Mouse (Mus musculus): ENCODE measurements around the gene Casp6. TPM values are rescaled to one million over a fixed set of nuclear protein-coding genes. Genes with fewer than 3 reads are reported as not detected.

The Casp6 gene
- polyA plus RNA-seq, 1 experiment = 16.4 TPM

DNA sequence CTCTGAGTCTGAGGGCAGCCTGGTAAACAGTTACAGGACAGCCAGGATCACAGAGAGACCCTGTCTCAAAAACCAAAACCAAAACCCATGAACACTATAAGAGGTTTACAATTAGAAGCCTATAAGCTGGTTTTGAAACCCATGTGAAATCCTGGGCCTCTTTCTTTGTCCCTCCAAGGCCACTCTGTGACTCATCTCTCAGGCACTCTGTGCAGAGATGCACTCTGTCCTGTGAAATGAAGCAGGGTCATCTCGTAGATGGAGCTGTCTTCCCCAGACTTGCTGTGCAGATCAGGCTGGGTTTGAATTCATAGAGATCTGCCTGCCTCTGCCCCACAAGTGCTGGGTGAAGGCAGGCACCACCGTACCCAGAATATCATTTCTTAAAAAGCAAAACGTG, 16.2 kb downstream of the Casp6 start:
- DNase-seq (ENCODE audit: extremely low spot score in 1 of 2, low spot score in 1 of 2) = no peak

DNA sequence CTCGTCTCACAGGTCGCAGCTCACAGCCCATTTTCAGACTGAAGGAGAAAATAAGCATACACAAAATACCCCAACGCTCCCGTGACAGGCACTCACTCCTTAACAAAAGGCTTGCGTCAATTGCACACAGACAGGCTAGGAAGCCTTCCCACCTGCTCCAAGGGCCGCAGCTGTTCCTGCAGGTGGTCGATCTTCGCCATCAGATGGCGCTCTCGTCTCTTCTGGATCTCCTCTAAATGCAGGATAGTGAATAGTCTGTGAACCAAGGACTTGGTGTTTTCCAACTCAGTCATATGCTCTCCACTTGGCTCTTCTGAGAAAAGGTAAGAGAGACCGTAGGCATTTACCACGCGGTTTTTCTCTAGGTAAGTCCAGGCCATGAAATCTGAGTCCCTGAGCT, 17.2 kb downstream of the Casp6 start:
- peak; percentile 60 to 91 for DNase-seq (ENCODE audit: extremely low spot score in 1 of 2, low spot score in 1 of 2)

DNA sequence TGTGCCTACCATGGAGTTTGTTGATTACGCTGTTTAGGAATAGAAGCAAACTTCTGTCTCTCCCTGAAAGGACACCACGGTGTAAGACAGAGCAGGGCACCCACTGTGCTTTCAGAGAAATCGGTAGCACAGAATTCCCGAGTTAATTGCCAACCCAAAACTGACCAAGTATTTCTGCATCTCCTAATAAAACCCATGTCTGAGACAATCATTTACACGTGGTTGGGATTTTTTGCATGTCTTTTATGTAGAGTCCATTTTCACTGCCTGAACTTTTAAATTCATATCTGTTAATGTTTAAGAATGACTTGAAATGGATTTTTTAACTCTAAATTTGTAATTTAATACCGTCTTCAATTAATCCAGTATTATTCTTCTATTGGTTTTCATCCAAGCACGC, 22.4 kb downstream of the Casp6 start:
- DNase-seq (ENCODE audit: extremely low spot score in 1 of 2, low spot score in 1 of 2) = no peak

DNA sequence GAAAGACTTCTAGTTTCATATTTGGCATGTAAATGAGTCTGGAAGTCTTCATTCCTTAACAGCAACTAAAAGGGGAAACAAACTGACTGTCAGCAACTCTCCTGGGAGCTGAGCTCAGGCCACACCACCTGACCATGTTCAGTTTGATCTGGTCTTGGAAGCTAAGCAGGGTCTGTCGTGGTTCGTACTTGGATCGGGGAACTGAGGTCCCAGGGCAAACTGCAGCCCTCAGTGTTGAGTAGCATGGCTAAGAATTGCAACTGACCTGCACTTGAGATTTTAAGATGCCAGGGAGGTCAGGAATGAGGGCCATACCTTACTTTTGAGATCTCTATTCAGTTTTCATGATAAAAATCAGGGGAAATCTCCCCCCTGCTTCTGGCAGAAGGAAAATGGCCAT, 24.6 kb downstream of the Casp6 start:
- DNase-seq (ENCODE audit: extremely low spot score in 1 of 2, low spot score in 1 of 2) = no peak

DNA sequence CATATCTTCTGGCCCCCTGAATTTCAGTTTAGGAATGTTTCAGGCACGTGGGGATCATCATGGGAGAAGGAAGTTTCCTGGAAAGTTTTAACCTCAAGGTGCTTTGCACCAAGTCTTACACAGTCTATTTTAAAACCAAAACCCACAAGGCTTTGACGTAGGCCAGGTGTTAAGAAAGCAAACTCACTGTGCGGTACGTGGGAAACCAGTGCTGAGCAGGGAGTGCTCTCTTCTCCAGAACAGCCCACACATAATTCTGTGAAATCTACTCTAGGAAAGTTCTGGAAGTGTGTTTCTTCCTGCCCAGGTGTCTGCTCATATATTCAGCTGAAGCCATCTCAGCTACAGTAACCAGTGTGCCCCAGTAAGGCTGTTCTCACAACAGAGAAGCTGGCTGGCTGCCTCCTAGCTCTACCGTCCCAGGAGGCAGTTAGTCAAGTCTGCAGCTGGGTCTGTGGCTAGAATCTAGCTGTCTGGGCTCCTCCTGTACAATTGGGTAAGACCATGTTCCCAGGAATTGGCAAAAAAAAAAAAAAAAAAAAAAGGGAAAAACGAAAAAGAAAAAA, 29.1 kb downstream of the Casp6 start:
- peak in 1 of 2 experiments; percentile 46 for DNase-seq (ENCODE audit: extremely low spot score in 1 of 2, low spot score in 1 of 2)

DNA sequence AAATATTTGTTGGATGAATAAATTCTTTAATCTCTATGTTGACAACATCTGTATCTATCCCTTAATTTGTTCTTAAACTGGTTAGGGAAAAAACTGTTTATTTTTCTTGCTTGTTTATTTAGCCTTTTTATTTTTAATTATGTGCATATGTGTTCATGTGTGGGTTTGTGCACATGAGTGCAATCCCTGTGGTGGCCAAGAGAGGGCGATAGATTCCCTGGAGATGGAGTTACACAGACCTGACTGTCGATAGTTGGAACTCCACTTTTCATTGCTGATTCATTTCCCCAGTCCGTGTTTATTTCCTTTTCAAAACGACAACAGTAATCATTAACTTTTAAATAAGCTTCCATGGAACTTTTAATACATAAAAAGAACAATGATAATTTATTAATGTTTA, 31.2 kb downstream of the Casp6 start:
- DNase-seq (ENCODE audit: extremely low spot score in 1 of 2, low spot score in 1 of 2) = no peak

DNA sequence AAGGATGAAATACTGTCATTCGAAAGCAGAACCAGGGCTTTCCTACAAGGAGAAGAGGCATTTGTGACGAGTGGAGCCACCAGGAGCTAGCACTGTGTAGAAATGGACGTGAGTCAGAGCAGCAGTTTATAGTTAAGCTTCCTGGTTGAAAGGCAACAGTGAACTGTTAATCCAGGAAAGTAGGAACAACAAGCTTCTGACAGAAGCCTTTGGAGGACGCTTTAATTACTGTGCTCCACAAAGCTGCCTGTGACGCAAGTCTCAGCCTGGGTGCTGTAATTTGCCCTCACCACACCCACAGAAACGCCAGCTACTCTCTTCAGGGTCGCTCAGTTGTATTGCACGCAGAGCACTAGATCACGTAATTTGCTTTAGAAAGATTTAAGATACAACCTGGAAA, 35.3 kb downstream of the Casp6 start:
- DNase-seq (ENCODE audit: extremely low spot score in 1 of 2, low spot score in 1 of 2) = peak in 1 of 2 experiments; percentile 24

DNA sequence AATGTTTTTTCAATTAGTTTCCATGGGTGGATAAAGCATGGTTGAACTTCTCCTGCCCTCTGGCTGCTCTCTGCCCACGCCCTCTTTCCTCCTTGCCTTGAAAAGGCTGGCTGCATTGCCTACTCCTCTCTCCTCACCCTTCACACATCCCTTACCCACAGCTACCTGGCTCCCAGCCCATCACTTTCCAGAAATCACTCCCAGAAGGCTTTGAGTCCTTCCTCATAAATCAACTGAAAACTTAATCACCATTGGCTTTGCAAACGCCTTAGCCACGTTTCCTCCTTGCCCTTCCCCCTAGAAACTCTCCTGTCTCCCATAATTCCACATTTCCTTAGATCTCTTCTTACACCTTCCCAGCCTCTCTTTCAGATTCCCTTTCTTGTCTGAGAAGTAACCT, 36.6 kb downstream of the Casp6 start:
- DNase-seq (ENCODE audit: extremely low spot score in 1 of 2, low spot score in 1 of 2) = no peak

DNA sequence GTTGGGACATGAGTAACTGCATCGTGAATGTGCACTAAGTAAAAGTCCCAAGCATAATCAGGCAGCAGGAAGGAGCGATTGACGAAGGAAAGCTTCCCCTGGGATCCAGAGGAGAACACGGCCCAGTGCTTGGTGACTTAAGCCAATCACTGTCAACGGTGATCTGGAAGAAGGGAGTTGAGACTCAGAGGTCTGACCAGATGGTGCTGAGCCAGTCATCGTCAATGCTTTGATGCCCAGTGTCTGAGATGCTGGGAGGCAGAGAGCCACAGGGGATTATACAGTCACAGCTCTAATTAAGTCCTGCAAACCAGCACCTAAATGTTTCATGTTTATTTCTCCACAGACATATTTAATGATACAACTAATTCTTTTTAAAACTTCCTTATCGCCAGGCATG, 37.8 kb downstream of the Casp6 start:
- no peak for DNase-seq (ENCODE audit: extremely low spot score in 1 of 2, low spot score in 1 of 2)

DNA sequence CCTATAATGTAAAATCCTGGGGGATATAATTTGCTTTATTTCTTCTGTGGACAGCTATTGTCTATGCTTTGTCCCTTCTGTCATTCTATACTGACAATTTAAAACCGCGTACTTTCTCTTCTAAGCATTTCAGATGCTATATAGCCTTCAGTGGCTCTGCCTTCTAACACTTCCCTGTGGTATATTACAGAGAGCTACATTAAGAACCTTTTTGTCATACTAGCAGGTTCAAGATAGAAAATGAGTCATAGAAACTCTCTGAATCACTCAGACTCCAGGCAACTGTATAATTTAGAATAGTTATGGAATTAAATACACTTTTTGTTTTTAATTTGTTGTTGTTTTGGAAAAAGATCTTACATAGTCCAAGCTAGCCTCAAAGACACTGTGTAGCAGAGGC, 39.6 kb downstream of the Casp6 start:
- DNase-seq (ENCODE audit: extremely low spot score in 1 of 2, low spot score in 1 of 2) = peak in 1 of 2 experiments; percentile 26

DNA sequence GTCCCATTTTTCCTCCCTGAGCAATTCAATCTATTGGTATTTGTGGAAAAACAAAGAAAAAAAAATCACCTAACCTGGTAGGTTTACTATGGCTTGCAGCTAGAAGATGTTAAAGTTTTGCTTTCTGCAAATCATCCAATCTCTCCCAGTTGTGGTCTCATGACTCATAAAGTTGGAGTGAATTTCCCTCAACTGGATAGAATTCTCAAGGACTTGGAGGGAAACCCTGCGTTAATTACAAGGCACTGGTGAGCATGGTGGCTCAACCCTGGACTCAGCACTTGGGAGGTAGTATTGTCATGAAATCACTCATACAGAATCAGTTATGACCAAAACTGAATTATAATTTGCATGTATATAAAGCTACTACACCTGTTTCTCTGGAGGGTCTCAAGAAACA, 40.1 kb downstream of the Casp6 start:
- no peak for DNase-seq (ENCODE audit: extremely low spot score in 1 of 2, low spot score in 1 of 2)

DNA sequence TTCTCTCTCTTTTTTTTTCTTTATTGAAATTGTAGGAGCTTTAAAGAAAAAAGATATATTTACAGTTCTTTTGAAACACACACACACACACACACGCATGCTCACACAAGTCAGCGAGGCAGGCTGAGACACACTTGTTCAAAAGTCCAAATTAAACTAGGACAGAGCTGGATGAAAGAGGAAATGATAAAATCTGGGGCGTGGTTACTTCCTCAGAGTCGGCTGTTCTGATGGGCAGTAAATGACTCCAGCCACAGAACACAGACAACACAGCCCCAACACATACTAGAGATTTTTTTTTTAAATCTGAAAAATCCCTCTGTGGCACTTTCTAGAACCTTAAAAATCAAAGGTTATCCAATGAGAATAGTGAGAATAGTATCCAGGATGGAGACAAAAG, 42.6 kb downstream of the Casp6 start:
- no peak for DNase-seq (ENCODE audit: extremely low spot score in 1 of 2, low spot score in 1 of 2)

DNA sequence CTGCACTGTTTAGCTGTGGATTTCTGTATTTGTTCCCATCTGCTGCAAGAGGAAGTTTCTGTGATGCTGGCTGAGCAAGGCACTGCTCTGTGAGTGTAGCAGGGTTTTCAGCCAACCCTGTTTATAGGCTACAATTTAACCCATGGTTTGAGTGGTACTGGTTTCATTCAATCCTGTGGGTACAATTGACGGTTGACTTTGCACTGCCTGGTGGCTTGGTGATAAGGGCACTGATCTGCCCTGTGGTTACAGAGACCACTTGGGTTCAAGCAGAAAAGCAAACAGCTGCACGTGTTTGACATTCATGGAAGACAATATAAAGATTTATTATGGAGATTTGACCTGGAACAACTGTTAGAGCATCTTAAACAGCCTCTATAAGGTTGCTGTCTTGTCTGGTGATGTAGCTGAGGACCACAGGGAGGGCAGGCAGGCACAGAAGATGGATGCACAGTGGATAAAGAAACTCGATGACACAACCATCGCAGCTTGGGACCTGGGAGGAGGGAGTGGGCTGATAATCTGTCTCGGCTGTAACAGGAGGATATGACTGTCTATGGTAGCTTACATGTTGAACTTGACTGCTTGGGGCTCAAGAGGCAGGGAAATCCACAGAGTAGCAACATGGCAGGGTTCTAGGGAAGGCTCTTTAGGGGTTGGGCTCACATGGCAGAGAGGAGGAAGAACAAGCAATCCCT, 45.1 kb downstream of the Casp6 start:
- DNase-seq (ENCODE audit: extremely low spot score in 1 of 2, low spot score in 1 of 2) = no peak

DNA sequence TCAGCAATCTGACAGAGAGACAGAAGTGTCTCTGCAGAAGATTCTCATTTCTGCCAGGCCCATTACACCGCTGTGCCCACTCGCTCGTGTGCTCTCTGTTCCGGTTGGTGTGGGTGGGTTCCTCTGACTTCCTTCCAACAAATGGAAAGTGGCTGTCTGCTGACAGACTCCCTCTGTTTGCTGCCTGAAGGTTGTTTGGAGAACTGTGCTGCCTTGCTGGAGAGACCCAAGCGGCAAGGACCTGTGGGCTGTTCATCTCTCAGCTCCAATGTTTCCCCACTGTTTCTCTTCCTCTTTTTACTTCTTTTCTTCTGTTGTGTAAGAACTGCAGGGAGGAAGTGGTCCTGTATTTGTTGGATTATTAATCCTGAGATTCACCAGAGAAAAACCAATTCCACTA, 47.1 kb downstream of the Casp6 start:
- DNase-seq (ENCODE audit: extremely low spot score in 1 of 2, low spot score in 1 of 2) = peak; percentile 29 to 76

DNA sequence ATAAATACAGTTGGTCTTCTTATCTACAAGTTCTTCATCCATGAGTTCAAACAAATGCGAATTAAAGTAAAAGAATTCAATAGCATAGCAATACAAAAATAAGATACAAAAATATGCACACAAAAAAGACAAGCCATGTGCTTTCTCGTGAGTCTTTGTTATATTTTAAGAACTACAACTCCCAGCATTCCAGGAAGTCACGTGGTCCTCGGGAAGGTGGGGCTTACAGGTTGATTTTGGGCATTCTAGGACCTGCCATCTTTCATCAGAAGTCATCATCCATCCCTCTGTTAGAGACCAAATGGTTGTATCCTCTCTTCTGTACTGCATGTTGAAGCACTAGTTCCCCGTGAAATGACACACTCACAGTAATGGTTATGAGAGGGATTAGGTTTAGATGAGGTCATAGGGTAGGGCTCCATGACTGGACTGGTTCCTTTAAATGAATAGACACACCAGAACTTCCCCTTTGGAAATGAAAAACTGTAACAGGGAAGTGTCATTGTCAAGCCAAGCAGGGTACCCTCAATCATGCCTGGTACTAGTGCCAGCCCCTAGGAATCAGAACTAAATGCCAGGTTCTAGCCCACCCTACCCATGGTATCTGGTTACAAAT, 48.0 kb downstream of the Casp6 start:
- no peak for DNase-seq (ENCODE audit: extremely low spot score in 1 of 2, low spot score in 1 of 2)

DNA sequence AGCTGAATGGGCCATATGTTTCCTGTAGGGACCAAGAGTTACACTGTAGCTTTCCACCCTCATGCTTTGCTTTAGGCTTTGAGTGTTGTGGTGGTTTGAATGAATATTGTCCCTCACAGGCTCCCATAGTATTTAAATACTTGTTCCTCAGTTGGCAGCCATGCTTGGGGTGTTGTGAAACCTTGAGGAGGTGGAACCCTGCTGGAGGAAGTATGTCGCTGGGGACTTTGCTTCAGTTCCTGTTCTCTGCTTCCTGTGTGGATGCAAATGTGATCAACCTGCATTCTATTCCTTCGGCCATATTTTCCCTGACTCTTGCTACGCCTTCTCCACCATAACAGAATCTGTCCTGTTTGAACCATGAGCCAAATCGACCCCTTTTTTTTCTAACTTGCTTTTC, 52.1 kb downstream of the Casp6 start:
- DNase-seq (ENCODE audit: extremely low spot score in 1 of 2, low spot score in 1 of 2) = no peak

DNA sequence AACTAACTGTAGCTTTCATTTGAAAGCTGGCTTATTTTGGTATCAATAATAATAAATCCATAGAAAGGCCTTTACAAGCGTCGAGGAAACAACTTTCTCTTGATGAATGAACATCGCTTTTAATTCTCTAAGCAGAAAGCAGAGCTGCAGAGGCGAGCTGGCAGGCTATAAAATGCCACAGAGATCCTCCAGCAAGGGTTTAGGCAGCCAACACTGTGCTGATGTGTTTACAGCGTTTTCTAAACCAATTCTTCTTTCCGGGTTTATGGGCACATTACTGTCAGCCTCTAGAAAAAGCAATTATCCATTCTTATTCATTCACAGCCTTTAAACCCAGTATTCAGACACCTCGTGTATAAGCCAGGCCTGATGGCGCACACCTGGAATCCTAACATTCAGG, 61.3 kb downstream of the Casp6 start:
- DNase-seq (ENCODE audit: extremely low spot score in 1 of 2, low spot score in 1 of 2) = peak in 1 of 2 experiments; percentile 36

Other genes starting within 250 kb of the Casp6 start
- gene Egf, start 146.1 kb upstream of the Casp6 start, polyA plus RNA-seq (2012; rRNA removed) = 6.4 and 7.7 TPM in 2 replicates
- gene Lrit3, start 97.4 kb upstream of the Casp6 start, polyA plus RNA-seq (2012; rRNA removed) = 0.13 and 0.16 TPM in 2 replicates
- gene Rrh, start 78.8 kb upstream of the Casp6 start, polyA plus RNA-seq (2012; rRNA removed) = 0.66 and 0.86 TPM in 2 replicates
- gene Gar1, start 70.0 kb upstream of the Casp6 start, polyA plus RNA-seq (2012; rRNA removed) = 53.9 and 54.8 TPM in 2 replicates
- gene Cfi, start 65.5 kb upstream of the Casp6 start, polyA plus RNA-seq (2012; rRNA removed) = 0.06 TPM in 1 of 2 replicates, not detected in the other
- 31.4 and 33.6 TPM in 2 replicates for gene Pla2g12a, start 22.8 kb upstream of the Casp6 start, polyA plus RNA-seq (2012; rRNA removed)
- gene Mcub, start 68.8 kb downstream of the Casp6 start, polyA plus RNA-seq (2012; rRNA removed) = 8.5 and 9.3 TPM in 2 replicates
- gene Sec24b, start 160.1 kb downstream of the Casp6 start, polyA plus RNA-seq (2012; rRNA removed) = 69.0 and 70.4 TPM in 2 replicates
- gene Col25a1, start 230.1 kb downstream of the Casp6 start, polyA plus RNA-seq (2012; rRNA removed) = 9.7 and 12.2 TPM in 2 replicates